In the genomic region with DNA sequence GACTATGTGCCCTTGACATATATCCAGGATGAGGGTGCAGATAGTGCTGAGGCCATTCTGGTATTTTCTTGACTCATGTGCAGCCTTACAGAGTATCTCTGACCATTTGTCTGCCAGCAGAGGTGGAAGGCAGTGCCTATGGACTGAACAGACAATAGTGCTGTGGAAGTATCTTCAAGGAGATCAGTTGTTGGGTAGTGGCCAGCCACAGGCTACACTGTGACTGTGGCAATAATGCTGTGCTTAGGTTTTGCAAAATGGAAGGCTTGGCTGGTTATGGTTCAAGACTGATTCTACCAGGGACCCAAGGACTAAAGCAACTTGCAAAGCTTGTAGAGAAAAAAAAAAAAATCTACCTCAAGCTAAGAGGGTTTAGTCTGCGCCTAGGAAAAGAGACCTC, we compare ENCODE assay signal across 16 mouse cellular contexts.
DNase-seq lines count a peak whose midpoint lies in the region; ATAC-seq and TF ChIP-seq lines count a peak whose summit lies in the region.
"Had no signal": no experiment of that assay in that cellular context is flagged by ENCODE, and none has a peak within 500 bp of the region (broad histone marks: within the 10 kb centered on the region; RNA-seq: fewer than 3 reads in every experiment).

No protein-coding gene starts in this region.

- peaks cover 44% of the 10 kb centered on the region for H3K27me3 ChIP-seq in forebrain, embryonic 12.5 days
- peaks cover 66% of the 10 kb centered on the region for H3K27me3 ChIP-seq in forebrain, embryonic 10.5 days (ENCODE audit: poor library complexity, severe bottlenecking)
- H3K27me3 ChIP-seq in forebrain, embryonic 15.5 days = 0 out of 2 replicates have a peak, but pooled peaks cover 4% of the 10 kb centered on the region
- H3K27me3 ChIP-seq in hindbrain, postnatal 0 days (ENCODE audit: insufficient read depth, low read length) = no peaks in the 10 kb centered on the region
- H3K27me3 ChIP-seq in midbrain, postnatal 0 days (ENCODE audit: insufficient read depth, low read length) = no peaks in the 10 kb centered on the region
- H3K27me3 ChIP-seq in kidney, embryonic 15.5 days = peaks cover 48% of the 10 kb centered on the region

- peak overlapping the region; percentile 86 for H3K4me2 ChIP-seq in forebrain, embryonic 12.5 days
- peak overlapping the region; percentile 84 for H3K4me2 ChIP-seq in forebrain, embryonic 15.5 days (replicated peaks)
- H3K4me2 ChIP-seq in hindbrain, postnatal 0 days (ENCODE audit: low read depth, low read length) = peak overlapping the region; percentile 66
- peak overlapping the region; percentile 83 for H3K4me2 ChIP-seq in midbrain, postnatal 0 days (ENCODE audit: low read depth, low read length, poor library complexity, severe bottlenecking)
- no peak overlapping the region for H3K4me2 ChIP-seq in kidney, embryonic 15.5 days
- H3K4me2 ChIP-seq: heart, embryonic 12.5 days had no signal

- peak overlapping the region; percentile 83; the same call in 1 of the 2 replicates for H3K9ac ChIP-seq in forebrain, embryonic 12.5 days
- 0 out of 2 replicates have a peak overlapping the region, but pooled peaks have one; percentile 27 for H3K9ac ChIP-seq in forebrain, embryonic 15.5 days (replicated peaks)
- 0 out of 2 replicates have a peak overlapping the region, but pooled peaks have one; percentile 89 for H3K9ac ChIP-seq in hindbrain, postnatal 0 days (replicated peaks; ENCODE audit: low read length)
- peak overlapping the region; percentile 26; the same call in 1 of the 2 replicates for H3K9ac ChIP-seq in midbrain, postnatal 0 days (replicated peaks; ENCODE audit: low read length, poor library complexity, severe bottlenecking)
- no peak overlapping the region for H3K9ac ChIP-seq in kidney, embryonic 15.5 days
- H3K9ac ChIP-seq: heart, embryonic 12.5 days had no signal

- no peak for TF ChIP-seq CTCF in hindbrain, postnatal 0 days (IDR thresholded peaks at IDR 0.05; ENCODE audit: low read depth)
- TF ChIP-seq CTCF in midbrain, postnatal 0 days (IDR thresholded peaks at IDR 0.05) = no peak

- H3K4me3 ChIP-seq in forebrain, embryonic 12.5 days (replicated peaks) = peak overlapping the region; percentile 86
- no peak overlapping the region for H3K4me3 ChIP-seq in forebrain, embryonic 10.5 days
- H3K4me3 ChIP-seq in forebrain, embryonic 15.5 days = peak overlapping the region; percentile 82; the same call in 1 of the 2 replicates
- peak overlapping the region; percentile 76 for H3K4me3 ChIP-seq in hindbrain, postnatal 0 days (ENCODE audit: low read length)
- H3K4me3 ChIP-seq in midbrain, postnatal 0 days (ENCODE audit: low read depth, low read length) = peak overlapping the region; percentile 75
- no peak overlapping the region for H3K4me3 ChIP-seq in kidney, embryonic 15.5 days (replicated peaks)
- H3K4me3 ChIP-seq: erythroblast, embryonic 14.5 days; heart, embryonic 12.5 days; megakaryocyte, embryonic 14.5 days had no signal

- peak overlapping the region; percentile 83 for H3K27ac ChIP-seq in forebrain, embryonic 12.5 days
- no peak overlapping the region for H3K27ac ChIP-seq in forebrain, embryonic 10.5 days
- H3K27ac ChIP-seq in forebrain, embryonic 15.5 days (replicated peaks) = peak overlapping the region; percentile 79
- peak overlapping the region; percentile 92 for H3K27ac ChIP-seq in hindbrain, postnatal 0 days
- H3K27ac ChIP-seq in midbrain, postnatal 0 days (ENCODE audit: low read depth, low read length) = peak overlapping the region; percentile 87
- H3K27ac ChIP-seq in kidney, embryonic 15.5 days = no peak overlapping the region

- peaks cover 47% of the 10 kb centered on the region for H3K4me1 ChIP-seq in forebrain, embryonic 12.5 days
- peaks cover 41% of the 10 kb centered on the region for H3K4me1 ChIP-seq in forebrain, embryonic 10.5 days
- peaks cover 50% of the 10 kb centered on the region for H3K4me1 ChIP-seq in forebrain, embryonic 15.5 days
- peaks cover 23% of the 10 kb centered on the region for H3K4me1 ChIP-seq in hindbrain, postnatal 0 days (ENCODE audit: insufficient read depth, low read length)
- peaks cover 20% of the 10 kb centered on the region; the same call in 1 of the 2 replicates for H3K4me1 ChIP-seq in midbrain, postnatal 0 days (ENCODE audit: insufficient read depth, low read length)
- peaks cover 5% of the 10 kb centered on the region; the same call in 1 of the 2 replicates for H3K4me1 ChIP-seq in kidney, embryonic 15.5 days
- H3K4me1 ChIP-seq: megakaryocyte, embryonic 14.5 days had no signal

- H3K36me3 ChIP-seq in forebrain, embryonic 12.5 days (replicated peaks) = no peaks in the 10 kb centered on the region
- H3K36me3 ChIP-seq in forebrain, embryonic 10.5 days (replicated peaks) = no peaks in the 10 kb centered on the region
- no peaks in the 10 kb centered on the region for H3K36me3 ChIP-seq in forebrain, embryonic 15.5 days
- no peaks in the 10 kb centered on the region for H3K36me3 ChIP-seq in hindbrain, postnatal 0 days (ENCODE audit: insufficient read depth, low read length)
- H3K36me3 ChIP-seq in midbrain, postnatal 0 days (ENCODE audit: insufficient read depth, low read length) = no peaks in the 10 kb centered on the region
- H3K36me3 ChIP-seq in kidney, embryonic 15.5 days = no peaks in the 10 kb centered on the region
- H3K36me3 ChIP-seq: heart, embryonic 12.5 days had no signal

- no peaks in the 10 kb centered on the region for H3K9me3 ChIP-seq in forebrain, embryonic 12.5 days
- no peaks in the 10 kb centered on the region for H3K9me3 ChIP-seq in forebrain, embryonic 10.5 days
- H3K9me3 ChIP-seq in forebrain, embryonic 15.5 days = no peaks in the 10 kb centered on the region
- H3K9me3 ChIP-seq in hindbrain, postnatal 0 days (ENCODE audit: low read length) = no peaks in the 10 kb centered on the region
- H3K9me3 ChIP-seq in midbrain, postnatal 0 days (ENCODE audit: low read length) = no peaks in the 10 kb centered on the region
- H3K9me3 ChIP-seq in kidney, embryonic 15.5 days (replicated peaks) = no peaks in the 10 kb centered on the region
- H3K9me3 ChIP-seq: megakaryocyte, embryonic 14.5 days had no signal

- no peak for ATAC-seq in forebrain, embryonic 12.5 days (ENCODE audit: low FRiP score)
- no peak for ATAC-seq in forebrain, embryonic 15.5 days (replicated peaks)
- ATAC-seq in hindbrain, postnatal 0 days = no peak
- no peak for ATAC-seq in midbrain, postnatal 0 days (ENCODE audit: low FRiP score)
- ATAC-seq in kidney, embryonic 15.5 days (replicated peaks; ENCODE audit: low FRiP score) = no peak
- ATAC-seq in CD4-positive, CD25-positive, alpha-beta regulatory T cell, adult 4 months = no peak
- ATAC-seq: intestine, embryonic 16.5 days had no signal

- DNase-seq in forebrain, embryonic 10.5 days (ENCODE audit: extremely low spot score, low spot score) = no peak
- no peak for DNase-seq in hindbrain, postnatal 0 days (ENCODE audit: low spot score)
- DNase-seq in midbrain, postnatal 0 days (ENCODE audit: low spot score) = no peak
- DNase-seq in heart, adult 18-20 months = no peak
- DNase-seq: adrenal gland, postnatal 10 days; cerebellum, adult 11-12 months; heart, postnatal 36 days; lung, postnatal 10 days had no signal

- 76% methylated on average over 1 of the region's 1 CpGs for WGBS in forebrain, embryonic 12.5 days
- WGBS in forebrain, embryonic 10.5 days = 81% methylated on average over 1 of the region's 1 CpGs
- 86% methylated on average over 1 of the region's 1 CpGs for WGBS in forebrain, embryonic 15.5 days
- WGBS in hindbrain, postnatal 0 days = 58% methylated on average over 1 of the region's 1 CpGs
- WGBS in midbrain, postnatal 0 days = 47% methylated on average over 1 of the region's 1 CpGs
- 100% methylated on average over 1 of the region's 1 CpGs for WGBS in kidney, embryonic 15.5 days

Comparison
In these comparisons a context has a peak if more than half of its experiments do, and no peak if none do; other contexts are left out.
1. H3K27ac ChIP-seq: peak in forebrain, embryonic 12.5 days (single experiment), forebrain, embryonic 15.5 days (single experiment), hindbrain, postnatal 0 days (single experiment) and midbrain, postnatal 0 days (single experiment); none in forebrain, embryonic 10.5 days (single experiment) and kidney, embryonic 15.5 days (single experiment).
2. H3K4me3 ChIP-seq: peak in forebrain, embryonic 12.5 days (single experiment), forebrain, embryonic 15.5 days (single experiment), hindbrain, postnatal 0 days (single experiment) and midbrain, postnatal 0 days (single experiment); none in forebrain, embryonic 10.5 days (single experiment) and kidney, embryonic 15.5 days (single experiment).